Mouse (Mus musculus) heart, postnatal 25 days (tissue): ENCODE measurements around the gene Acads. TPM values are rescaled to one million over a fixed set of nuclear protein-coding genes. Genes with fewer than 3 reads are reported as not detected.
"Not testable (repeated sequence)": the region's sequence is repeated elsewhere in the genome, so short reads cannot be mapped to it uniquely, and the experiment has no call there.

Experiments
- DNase-seq: peaks from one replicate; pipeline ENCODE4 v3.0.0; 2022; ENCODE audit warnings: low spot score
- intact Hi-C: fragments of 180-260 bp; cut with DNase I; formaldehyde crosslinking; loops from one replicate; pipeline ENCODE4 v1.15.1; 2025
- total RNA-seq, 2 experiments: library from RNA; stranded (reverse); gene quantifications; 2 replicates each; pipeline ENCODE4 v1.2.3; 2021

The Acads gene
- 100 to 1,000 TPM; 189 to 199 TPM for total RNA-seq

DNA sequence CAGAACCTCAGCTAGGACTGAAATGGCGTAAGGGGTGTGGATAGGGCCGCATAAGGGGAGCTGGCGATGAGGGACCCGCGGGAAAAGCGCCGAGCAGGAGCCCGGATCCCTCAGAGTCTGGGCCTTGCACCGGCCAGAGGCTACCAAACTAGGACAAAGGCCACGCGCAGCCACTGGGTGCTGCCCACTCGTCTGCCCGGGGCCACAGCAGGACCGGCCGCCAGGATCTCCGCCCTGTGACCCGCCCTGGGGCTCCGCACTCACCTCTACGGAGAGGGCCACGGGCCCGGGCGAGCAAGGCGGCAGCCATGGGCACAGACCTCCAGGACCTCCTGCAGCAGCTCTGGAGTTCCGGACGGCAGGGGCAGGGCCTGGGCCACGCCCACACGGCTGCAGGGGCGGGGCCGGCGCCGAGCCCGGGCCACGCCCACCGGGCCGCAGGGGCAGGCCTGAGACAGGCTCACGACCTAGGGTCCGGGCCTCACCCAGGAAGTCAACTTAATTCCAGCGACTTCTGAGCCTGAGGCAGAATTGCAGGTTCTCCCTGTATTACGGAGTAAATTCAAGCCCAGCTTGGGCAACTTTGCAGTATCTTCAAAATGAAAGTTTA is at the start of gene Acads:
Gene Acads, minus strand, starts transcription at position 386 of the 610 bp plus-strand sequence.
- DNase-seq: peak; percentile 82
- intact Hi-C loops: no loop called here

DNA sequence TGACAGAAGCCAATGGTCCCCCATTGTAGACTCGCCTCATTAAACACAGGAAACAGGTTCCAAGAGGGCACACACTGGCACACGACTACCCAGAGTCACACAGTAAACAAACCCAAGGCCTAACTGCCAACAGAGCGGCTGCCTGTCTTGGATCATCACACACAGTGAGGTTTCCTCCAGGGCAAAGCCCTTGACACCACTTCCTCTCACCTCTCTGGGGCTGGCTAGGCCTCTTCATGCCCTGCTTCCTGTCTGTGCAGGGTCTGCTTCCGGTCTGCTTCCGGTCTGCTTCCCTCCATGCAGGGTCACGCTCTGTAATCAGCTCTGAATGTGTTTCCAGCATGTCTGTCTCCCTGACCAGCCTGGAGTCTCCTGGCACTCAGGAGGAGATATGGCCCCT is 48.2 kb upstream of the Acads start:
- intact Hi-C loops: no loop called here

DNA sequence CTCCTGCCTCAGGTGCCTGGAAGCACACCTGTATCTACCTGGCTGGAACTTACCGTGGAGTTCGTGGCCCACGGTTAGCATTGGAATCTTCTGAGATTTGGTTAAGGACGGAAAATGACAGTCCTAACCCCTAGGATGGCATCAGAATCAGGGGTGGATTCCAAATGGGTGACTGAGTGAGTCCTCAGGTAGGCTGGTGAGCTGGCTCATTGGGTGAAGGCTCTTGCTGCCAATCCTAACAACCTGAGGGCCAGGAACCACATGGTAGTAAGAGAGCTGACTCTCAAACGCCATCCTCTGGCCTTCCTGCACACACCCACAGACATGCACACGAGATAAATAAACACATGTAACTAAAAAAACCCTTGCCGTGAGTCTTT is 47.7 kb upstream of the Acads start:
- intact Hi-C loops: no loop called here
- DNase-seq: no peak

More for the DNA sequence above, 48.2 kb upstream of the Acads start:
- no peak for DNase-seq

DNA sequence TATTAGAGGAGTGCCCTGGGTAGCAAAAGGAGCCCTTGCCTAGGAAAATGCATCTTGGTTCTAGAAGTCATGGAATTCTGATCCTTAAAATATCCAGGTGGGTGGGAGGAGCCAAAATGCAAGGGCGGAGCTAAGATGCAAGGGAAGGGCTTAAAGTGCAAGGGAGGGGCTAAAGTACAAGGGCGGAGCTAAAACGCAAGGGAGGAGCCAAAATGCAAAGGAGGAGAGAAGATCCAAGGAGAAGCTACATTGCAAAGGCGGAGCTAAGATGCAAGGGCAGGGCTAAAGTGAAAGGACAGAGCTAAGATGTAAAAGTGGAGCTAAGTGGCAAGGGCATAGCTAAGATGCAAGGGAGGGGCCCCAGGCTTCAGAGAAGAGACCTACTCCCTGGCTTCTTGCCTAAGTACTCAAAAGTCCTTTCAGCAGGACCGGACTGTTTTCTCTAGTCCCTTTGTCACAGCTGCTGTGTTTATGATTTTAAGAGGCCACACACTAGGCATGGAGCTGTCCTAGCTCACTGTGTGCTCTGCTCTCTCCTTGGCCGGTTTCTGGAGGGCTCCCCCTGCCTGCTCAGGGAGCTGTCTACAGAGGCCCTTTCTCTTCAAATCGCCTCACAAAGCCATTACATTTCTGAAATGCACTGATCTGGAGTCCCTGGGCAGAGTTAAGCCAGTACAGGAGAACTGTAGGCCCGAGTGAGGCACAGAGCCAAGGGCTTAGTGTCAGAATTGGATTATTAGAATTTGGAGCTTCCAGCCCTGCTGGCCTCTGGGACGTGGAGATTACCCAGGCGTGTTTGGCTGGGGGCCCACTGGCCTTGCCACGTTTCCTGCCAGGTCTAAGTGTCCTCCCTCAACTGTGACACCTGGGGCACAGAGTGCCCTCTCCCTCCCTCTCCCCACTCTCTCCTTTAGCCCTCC is 47.0 kb upstream of the Acads start:
- no peak for DNase-seq
- intact Hi-C loops: no loop called here

DNA sequence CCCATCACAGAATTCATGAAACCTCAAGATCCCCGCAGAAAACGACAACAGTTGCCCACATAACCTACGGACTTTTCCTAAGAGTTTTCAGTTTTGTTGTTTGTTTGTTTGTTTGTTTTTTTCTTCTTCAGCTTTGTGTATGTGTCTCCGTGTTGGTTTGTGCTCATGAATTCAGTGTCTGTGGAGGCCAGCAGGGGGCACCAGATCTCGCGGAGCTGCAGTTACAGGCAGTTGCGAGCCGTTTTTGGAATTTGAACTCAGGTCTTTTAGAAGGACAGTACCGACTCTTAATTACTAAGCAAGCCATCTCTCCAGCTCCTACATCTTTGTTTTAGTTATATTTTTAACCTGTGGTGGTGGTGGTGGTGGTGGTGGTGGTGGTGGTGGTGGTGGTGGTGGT is 46.2 kb upstream of the Acads start:
- intact Hi-C loops: no loop called here
- no peak for DNase-seq

DNA sequence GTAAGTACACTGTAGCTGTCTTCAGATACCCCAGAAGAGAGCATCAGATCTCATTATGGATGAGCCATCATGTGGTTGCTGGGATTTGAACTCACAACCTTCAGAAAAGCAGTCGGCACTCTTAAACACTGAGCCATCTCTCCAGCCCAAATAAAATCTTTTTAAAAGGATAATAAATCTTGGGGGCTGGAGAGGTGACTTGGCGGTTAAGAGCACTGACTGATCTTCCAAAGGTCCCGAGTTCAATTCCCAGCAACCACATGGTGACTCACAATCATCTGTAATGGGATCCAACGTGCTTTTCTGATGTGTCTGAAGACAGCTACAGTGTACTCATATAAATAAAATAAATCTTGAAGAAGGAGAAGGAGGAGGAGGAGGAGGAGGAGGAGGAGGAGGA is 45.3 kb upstream of the Acads start:
- intact Hi-C loops, DNase-seq: not testable (repeated sequence)

DNA sequence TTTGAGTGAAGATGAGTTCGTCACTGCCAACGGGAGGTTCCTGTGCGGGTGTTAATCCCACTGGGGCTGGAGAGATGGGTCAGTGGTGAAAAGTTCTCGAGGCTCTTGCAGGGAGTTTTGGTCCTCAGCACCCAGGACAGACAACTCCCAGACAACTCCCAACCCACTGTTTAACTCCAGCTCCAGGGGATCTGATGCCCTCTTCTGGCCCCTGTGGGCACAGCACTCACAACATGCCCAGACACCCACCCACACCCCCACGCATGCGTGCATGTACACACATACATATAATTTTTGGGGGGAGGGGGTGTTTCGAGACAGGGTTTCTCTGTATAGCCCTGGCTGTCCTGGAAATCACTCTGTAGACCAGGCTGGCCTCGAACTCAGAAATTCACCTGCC is 44.4 kb upstream of the Acads start:
- intact Hi-C loops: loop anchor here (2.0 kb wide), 1 partner anchor 39 kb away; no protein-coding TSS in a partner anchor

DNA sequence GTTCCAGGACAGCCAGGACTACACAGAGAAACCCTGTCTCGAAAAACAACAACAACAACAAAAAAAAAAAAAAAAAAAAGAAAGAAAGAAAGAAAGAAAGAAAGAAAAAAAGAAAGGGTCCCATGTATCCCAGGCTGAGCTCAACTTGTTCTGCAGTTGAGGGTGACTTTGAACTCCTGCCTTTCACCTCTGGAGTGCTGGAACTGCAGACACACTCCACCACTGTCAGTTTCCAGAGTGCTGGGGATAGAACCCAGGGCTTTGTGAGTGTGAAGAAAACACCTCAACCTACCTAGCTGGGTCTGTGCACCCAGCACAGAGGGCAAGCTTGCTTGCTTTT is 42.8 kb upstream of the Acads start:
- DNase-seq: not testable (repeated sequence)
- intact Hi-C loops: loop anchor here (2.0 kb wide), 1 partner anchor 37 kb away; no protein-coding TSS in a partner anchor

More for the DNA sequence above, 44.4 kb upstream of the Acads start:
- no peak for DNase-seq

DNA sequence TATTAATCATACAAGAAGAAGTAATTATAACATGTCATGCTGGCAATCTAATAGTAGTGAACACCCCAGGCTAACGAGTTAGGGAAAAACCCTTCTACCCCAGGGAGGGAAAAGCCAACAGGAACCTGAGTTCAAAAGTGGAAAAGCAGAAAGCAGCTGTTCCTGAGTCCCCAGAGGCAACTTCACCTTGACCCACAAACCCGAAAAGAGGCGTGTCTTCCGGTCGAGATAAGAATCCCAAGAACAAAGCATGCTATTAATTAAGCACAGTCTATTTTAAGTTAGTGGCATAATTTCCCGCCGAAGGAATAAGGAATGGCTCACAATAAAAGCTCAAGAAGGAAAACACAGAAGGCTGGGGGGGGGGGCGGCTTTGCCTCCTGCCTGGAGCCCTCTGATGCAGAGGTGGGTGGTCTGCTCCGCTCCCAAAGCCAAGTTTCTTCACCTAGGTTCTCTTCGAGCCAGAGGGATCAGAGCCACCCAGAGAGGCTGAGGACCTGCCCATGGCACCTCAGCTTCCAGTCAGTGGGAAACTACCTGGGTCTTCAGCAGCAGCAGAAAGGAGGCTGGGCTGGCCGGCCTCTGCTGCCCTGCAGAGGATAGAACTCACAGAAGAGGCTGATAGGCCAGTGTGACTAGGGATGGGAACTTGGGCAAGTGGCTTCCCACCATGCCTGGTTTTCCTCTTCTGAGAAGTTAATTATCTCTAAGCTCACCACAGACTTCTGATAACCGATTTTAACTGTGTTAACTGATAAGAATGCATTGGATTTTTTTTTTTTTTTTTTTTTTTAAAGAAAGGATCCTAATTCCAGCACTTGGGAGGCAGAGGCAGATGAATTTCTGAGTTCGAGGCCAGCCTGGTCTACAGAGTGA is 42.2 kb upstream of the Acads start:
- intact Hi-C loops: no loop called here
- no peak for DNase-seq

DNA sequence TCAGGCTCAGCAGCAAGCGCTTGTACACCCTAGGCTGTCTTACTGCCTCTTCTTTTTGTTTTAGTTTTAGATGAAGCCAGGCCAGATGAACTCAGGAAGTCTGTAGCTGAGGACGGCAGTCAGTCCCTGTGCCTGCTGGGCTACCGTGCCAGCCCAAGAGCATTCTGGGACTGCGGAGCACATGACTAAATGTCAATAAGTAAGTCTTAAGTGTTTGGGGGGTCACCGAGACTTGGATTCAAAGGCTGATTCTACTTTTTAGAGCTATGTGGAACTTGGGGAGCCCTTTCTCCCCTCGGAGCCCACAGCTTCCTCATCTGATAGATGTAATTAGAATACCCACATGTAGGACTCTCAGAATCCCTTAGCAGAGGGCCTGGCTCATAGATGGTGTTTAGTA is 41.5 kb upstream of the Acads start:
- no peak for DNase-seq
- intact Hi-C loops: no loop called here

DNA sequence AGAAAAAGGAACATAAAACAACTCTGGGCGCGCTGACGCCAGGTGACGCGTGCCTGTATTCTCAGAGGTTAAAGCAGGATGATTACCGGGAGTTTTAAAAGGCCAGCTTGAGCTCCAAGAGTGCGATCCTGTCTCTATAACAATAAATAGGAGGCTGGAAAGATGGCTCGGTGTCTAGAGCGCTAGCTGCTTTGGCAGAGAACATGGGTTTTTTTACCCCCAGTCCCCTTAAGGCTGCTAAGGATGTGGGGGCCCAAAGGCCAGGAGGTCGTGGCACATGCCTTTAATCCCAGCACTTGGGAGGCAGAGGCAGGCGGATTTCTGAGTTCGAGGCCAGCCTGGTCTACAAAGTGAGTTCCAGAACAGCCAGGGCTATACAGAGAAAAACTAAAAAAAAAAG is 40.0 kb upstream of the Acads start:
- intact Hi-C loops: no loop called here
- no peak for DNase-seq

DNA sequence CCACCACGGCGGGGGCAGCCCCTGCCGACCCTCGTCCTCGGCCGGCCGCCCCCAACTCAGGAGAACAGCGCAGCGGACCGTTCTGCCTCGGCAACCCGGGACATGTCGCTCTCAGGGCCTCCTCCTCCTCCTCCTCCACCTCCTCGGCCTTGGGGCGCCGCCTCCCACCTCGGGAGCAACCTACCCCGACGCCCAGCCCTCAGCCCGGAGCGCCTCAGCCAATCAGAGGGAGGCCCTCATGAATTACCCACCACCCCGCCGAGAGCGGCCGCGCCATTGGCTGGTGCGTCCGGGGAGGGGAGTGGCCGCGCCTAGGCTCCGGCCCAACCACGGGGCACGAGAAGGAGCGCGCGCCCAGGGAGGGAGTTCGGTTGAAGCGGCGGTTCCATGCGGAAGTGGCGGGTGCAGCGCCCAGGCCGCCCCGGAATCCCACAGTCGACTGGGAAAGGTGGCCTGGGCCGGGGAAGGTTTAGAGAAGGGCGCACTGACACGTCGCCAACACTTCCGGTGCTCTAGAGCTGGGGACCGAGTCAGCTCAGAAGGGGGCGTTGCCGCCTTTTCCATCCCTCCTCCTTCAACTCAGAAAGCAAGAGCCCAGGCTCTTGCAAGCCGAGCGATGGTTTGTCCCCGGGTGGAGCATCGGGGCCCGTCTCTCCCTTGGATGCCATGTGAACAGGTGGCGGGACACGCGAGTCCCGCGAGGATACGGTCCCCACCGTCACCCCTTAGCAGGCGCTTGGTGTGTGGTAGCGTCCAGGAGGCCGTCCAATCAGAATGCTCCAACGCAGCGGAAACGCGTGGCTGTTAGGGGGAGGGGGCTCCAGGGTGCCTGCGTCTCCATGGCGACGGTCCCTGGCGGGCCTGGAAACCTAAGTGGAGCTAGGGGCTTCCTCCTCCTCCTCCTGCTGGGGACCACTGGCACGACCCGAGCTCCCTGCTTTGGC is 39.2 kb upstream of the Acads start, which contains the start of gene Mlec:
Gene Mlec, minus strand, starts transcription at position 140 of the 944 bp plus-strand sequence.
- peak; percentile 98 for DNase-seq
- intact Hi-C loops: no loop called here

DNA sequence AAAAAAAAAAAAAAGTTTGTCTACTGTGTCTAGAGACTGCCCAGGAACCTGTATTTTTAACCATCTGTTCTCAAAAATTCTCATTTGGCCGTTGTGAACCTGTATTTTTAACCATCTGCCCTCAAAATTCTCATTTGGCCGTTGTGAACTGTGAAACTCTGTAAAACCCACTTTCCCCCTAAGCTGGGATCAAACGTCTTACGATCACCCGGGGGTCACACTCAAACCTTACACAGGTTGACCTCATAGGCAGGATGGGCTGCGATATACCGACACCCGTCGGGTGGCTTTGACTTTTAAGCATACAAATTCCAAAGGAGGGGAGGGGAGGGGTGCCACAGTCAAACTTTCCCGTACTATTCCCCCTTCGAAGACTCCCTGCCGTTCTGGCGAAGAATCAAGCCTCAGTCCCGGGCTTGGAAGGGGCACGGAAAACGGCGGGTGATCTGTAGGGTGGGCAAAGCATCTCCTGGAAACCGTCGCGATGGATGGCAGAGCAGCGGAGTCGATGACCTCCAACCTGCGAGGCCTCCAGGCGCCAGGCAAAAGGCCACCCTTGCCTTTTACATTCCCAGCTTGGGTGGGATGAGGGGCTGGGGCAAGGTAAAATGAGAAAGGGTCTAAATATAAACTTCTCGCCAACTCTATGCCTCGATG is 37.9 kb upstream of the Acads start:
- DNase-seq: no peak
- intact Hi-C loops: no loop called here

DNA sequence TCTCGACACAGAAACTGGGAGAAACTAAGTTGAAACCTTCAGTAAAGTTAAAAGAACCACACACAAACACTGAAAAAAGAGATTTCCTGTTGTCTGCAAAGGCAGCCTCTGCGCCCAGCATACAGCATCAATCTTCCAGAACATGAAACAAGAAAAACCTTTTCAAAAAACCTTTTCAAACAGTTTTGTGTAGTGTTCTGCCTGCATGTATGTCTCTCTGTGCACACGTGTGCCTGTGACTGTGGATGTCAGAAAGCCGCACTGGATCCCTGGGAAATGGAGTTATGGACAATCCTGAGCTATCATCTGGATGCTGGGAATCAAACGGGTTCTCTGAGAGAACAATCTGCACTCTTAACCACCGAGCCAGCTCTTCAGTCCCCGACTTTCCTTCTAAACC is 37.3 kb upstream of the Acads start:
- intact Hi-C loops: no loop called here
- DNase-seq: no peak

DNA sequence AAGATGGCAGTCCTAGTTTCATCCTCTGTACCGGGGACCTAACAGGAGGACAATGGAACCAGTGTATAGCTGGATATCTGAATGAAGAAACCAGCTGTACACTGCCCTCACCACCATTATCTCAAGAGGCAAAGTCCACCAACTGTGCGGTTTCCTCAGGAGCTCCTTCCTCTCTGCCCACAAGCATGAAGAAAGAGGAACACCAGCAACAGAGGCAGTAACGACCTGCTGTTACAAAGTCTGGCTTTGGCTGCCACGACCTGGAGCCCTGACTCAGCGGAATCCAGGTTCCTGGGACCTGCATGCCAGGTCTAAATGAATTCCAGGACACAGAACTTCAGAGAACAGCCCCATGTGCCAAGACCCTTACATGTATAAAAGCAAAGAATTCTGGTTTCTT is 36.7 kb upstream of the Acads start:
- intact Hi-C loops: no loop called here
- no peak for DNase-seq

DNA sequence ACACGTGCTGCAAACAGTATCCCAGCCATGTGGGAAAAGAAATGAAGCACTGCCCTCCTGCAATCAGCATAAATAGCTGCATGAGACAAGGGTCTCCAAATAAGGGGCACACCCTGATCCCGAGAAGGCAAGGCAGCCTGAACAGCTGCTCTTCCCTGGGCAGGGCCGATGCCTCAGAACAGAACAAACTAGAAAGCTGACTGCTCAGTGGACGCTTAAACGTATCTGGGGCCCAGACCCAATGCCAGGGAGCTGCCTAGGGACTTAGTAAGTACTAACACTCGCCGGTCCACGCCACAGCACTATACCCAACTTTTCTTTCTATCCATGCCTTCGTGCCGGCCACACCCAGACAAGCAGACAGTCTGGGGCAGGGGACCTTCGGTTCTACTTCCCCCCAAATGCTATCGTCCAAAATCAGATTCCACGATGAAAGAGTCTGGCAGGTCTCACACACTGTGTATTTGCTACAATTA is 36.0 kb upstream of the Acads start:
- DNase-seq: no peak
- intact Hi-C loops: no loop called here

DNA sequence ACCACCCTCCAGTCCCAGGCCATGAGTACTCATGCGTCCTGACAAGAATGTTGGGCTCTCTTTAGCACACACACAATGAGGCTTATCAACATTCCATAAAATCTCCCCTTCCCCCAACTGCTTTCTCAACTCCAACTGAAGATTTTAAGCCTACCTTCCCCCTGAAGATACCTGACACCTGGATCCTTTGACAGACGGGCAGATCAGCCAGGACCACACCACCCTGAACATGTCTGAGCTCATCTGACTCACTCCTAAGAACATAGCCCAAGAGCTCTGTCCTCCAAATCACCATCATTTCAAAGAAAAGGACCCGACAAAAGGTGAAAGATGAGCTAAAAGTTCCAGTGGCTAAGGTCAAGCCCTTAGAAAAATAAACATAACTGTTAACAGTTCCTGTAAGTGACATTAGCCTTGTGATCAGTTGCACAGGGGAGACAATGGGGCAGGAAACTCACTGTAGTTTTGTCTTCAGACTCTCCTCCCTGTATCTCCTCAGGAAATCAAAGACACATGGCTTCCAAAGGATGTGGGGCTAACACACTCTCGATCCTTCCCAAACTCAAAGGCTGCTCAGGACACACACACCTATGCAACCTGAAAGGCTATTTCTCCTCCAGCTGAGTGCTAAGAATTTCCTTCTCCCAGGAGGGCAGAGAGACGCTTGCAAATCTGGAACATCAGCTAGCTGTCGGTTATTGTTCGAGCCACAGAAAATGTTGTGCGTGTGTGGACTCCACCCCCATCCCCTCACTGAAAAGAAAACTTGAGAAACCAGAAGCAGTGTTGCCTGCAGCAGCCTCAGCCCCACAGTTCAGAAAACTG is 33.2 kb upstream of the Acads start:
- intact Hi-C loops: no loop called here
- no peak for DNase-seq

DNA sequence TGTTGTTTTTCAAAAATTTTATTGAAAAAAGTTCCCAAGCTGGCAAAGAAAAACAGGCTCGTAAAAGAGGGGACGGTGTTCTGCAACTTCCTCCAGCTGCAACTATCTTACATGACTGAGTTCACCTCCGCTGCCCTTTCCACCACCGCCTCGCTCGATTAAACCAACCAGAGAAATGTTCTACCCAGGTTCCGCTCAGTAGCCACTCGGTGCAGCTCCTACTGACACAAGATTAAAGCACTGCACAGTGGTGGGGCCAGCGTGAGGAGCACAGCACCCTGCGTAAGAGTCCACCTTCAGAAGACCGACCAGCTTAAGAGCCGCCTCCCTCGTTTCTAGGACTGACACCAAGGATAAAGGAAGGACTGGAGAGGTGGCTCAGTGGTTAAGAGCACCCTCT is 32.3 kb upstream of the Acads start:
- intact Hi-C loops: no loop called here
- DNase-seq: no peak
